Mouse (Mus musculus): ENCODE measurements around the gene Hoxd9.

DNA sequence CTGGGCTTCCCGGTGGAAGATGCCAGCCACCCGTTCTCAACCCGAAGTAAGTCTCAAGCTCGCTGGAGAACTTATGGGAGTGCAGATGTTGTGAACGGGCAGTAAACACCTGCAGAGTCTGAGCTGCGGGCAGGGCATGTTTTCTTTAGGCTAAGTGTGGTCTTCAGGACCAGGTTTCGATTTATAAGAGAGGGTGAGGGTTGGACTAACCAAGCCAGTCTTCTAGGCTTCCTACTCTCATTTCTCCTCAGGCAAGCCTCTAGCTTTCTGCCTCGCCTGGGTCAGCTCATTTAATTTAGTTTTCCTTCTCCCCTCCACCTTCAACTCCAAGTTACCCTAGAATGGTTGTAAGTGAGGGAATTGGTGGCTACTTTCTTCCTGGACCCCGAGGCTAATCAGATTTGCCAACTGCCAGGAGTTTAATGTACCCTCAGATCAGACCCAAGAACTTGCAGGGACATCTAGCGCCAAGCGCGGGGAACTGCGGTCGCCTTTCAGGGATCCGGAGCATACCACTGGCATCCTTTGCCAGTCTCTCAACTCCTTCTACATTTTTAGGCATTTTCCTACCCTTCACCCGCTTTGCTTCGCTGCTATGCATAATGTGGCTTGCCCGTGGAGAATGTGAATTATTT lies 34.1 kb upstream of the Hoxd9 start:
- no peak for TF ChIP-seq MYOD1 (IDR thresholded peaks at IDR 0.05; ENCODE audit: control insufficient read depth, insufficient read length, low read depth)
- no peak for TF ChIP-seq USF1 (IDR thresholded peaks at IDR 0.05; ENCODE audit: low read depth)
- no peak for TF ChIP-seq CTCF (IDR thresholded peaks at IDR 0.05; ENCODE audit: control insufficient read depth, insufficient read depth, insufficient read length)

Data from C2C12 (cell line).